Mouse (Mus musculus) lung, postnatal 14 days (tissue): ENCODE results near the gene Dnase1l3.

Experiments
- DNase-seq: peaks from one replicate; pipeline ENCODE4 v3.0.0; 2021

The Dnase1l3 gene

DNA sequence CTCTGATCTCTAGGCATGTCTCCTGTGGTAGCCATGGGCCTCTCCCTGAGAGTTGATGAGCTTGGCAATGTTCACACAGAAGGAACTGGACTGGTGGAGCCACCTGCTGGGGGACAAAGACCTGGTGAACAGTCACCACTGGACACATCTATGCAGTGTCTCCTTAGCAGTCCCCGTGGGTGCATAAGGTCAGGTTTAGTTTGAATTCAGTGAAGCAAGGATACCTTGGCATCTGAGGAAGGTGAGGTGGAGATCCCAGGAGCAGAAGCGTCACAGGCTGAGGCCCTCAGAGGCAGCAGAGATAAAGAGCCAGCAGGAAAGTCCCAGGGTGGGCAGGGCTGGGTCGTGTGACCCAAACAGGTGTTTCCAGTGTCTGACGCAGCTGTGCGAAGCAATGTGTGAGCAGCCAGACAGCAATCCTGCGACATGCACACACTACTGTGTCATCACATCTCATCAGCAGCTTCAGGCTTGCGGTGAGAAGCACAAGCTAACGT lies at the start of gene Dnase1l3:
Gene Dnase1l3 (minus strand): TSS at position 303 of the 497 bp plus-strand sequence.
- DNase-seq, result peak; percentile 62

DNA sequence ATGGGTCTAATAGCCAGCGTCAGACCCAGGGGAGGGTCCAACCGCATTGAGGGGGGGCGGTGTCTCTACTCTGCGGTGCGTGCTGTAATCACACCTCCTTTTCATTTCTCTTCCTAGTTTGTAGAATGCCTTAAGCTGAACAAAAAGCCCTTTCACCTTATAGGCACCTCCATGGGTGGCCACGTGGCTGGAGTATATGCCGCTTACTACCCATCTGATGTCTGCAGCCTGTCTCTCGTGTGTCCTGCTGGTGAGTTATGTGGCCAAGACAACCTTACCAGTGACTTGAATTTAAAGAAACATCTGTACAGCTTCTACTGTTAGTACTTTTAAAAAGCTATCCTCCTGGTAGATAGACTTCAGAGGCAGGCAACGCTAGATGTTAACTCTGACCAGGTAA lies 48.2 kb upstream of the Dnase1l3 start:
- no peak for DNase-seq

DNA sequence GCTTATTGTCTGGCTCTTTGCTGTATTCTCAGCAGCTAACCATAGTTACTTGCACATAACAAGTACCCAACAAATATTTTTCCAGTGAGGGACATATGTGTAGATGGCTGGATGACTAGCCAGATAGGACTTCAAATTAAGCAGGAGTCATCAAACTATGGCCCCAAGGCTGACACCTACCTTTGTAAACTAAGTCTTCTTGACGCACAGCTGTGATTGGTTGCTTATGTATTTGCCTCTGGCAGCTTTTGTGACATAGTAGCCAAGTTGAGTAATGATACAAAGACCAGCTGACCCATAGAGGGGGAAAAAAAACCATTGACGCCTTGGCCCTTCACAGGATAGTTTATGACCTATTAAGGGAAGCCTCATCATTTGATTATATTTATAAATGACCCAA lies 47.7 kb upstream of the Dnase1l3 start:
- DNase-seq, result no peak

DNA sequence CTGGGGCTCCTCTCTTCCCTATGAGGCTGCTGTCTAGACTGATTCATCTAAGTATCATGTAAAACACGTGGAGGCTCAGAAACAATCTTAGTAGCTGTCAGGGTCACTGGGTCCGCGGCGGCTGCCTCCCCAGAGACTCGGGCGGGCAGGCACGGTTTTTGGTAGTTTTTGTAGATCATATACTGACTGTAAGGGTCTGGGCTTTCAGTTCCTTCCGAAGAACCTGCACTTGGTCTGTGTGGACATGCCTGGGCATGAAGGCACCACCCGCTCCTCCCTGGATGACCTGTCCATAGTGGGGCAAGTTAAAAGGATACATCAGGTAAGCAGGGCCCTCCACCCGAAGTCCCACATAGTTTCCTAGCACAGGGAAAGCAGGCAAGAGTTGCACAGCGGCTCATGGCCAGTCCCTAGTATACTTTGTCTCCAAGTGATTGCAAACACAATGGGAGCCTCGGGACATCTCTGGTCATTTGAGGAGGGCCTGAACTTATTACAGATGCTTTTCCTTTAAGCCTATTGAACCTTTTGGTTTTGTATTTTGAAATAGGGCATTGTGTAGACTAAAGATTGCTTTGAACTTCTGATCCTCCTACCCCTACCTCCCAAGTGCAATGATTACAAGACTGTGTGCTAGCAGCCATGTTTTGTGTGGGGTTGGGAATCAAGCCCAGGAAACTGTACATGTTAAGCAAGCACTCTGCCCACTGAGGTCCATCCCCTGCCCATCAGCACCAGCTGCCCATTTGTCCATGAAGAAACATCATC lies 46.7 kb upstream of the Dnase1l3 start:
- no peak for DNase-seq

DNA sequence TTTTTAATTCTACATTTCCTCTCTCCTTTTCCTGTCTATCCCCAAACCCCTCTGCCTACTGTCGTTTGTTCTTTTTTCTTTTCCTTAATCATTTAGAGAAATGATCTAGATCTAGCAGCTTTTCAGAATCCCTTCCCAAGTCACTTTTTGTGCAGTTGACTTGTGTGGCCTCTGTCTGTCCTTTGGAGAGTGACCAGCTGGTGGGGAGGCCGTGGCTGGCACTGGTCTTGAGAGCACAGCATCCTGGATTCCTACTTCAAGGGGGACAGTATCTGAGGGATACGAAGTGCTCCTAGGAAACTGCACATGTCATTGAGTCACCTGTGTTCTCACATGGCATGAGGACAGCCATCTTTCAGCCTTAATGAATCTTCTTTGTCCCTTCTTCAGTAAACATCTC lies 45.8 kb upstream of the Dnase1l3 start:
- no peak for DNase-seq

DNA sequence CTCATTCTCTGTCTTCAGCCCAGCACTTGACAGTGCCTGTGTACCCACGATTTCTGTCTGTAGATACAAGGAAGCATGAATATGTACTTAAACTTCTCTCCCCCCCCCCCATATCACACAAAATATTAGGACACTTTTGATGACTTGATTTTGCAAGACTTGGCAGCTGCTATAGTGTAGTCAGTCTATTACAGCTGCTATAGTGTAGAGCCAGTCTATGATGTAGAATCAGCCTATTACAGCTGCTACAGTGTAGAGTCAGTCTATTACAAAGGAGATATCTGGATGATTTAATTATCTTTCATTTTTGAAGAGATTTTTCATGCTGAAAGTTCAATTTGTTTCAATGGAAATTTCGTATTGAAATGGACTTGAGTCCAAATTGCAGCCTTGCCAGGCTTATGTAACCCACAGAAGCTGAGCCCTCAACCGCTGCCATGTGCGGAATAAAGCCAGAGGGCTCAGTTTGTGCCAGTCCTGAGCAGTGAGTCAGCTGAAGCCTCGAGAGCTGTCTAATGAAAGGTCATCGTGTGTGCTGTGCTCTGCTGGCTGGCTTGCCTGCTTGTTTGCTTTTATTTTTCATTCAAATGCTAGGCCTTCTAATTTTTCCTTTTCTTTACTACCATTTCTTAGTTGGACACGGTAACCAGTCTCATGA lies 44.5 kb upstream of the Dnase1l3 start:
- peak; percentile 15 for DNase-seq

DNA sequence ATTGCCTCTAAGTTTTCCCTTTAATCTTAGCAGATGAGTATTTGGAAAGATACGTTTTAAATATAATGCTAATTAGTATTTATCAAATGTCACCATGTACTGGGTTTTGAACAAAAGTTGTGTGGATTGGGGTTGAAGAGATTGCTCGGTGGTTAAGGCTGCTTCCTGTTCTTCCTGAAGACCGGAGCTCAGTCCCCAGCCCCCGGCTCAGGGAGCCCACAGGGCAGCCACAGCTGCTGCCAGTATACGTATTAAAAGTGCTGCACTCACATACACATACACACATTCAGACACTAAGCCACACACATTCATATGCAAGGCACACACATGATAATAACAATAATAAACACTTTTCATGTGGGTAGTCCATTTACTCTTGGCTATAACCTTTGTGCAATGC lies 43.8 kb upstream of the Dnase1l3 start:
- no peak for DNase-seq

DNA sequence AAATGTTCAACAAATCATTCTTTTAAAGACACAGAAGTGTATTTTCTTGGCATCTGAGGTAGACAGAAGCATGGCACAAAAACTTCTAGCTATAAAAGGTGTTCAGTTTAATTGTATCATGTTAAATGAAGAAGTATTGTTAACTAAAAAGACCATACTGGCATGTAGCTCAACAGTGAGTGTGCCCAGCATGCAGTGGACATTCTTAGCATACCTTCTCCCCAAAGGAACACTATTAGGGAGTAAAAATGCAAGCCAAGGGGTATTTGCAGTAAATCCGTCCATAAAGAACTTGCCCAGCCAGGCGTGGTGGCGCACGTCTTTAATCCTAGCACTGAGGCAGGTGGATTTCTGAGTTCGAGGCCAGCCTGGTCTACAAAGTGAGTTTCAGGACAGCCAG lies 42.0 kb upstream of the Dnase1l3 start:
- no peak for DNase-seq

DNA sequence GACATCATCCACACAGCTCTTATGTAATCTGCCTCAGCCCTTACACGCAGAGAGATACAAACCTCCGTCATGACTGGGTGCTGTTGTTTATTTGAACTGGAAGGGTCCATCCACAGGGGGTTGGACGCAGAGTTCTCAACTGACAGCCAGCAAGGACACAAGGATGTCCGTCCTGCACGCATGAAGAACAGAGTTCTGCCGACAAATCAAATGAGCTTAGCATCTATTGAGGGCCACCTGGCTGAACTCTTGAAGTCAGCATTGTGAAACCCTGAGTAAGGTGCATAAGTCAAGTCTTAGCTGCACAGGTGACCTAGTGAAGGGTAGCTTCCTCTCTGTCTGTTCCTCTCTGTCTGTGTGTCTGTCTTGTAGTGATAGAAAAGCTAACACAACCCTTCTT lies 41.6 kb upstream of the Dnase1l3 start:
- no peak for DNase-seq

DNA sequence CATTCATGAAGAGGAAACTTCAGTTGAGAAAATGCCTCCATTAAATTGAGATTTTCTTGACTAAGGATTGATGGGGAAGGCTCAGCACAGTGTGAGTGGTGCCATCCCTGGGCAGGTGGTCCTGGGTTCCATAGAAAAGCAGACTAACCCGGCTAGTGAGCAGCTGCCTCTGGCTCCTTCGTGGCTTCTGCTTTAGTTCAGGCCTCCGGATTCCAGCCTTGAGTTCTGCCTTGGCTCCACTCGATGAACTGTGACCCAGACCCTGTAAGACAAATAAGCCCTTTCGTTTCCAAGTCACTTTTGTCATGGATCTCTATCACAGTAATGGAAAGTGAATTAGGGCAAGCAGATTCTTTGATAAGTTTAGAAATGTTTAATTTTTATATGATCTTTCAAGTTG lies 40.2 kb upstream of the Dnase1l3 start:
- DNase-seq, result no peak

DNA sequence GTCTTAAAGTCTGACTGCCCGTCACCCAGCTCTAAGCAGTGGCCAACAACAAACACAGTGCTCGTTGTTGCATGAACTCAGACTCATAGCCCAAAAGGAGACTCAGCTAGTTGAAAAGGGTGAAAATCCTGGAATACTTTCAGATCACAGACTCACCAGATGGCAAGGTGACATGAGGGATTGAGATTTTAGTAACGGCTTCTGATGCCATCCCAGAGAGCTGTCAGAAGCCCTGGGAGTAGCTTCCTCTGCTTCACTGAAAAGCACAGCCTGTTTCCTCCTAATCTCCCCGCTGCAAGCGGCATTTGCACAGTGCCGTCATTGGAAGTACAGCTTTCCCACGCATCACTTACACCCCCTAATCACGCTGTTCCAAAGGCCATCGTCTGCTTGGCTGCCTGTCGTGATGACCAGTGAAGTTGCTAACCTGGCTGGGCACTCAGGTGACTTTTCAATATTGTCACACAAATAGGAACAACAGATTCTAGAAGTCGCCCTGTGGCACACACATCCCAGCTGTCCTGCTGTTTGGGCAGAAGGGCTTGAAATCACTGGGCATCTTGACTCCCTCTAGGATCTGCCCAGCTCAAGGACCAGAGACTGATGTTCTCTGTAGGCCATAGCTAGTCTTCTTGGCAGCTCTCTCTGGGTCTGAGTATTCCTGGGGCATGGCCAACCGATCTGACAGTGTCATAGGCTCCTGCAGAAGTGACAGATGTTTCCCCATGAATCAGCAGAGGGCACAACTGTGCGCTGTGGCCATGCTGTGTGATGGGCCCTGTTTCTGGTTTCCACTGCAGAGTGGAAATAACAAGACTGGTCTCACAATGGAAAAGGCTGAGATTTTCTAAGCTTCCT lies 37.9 kb upstream of the Dnase1l3 start:
- no peak for DNase-seq

DNA sequence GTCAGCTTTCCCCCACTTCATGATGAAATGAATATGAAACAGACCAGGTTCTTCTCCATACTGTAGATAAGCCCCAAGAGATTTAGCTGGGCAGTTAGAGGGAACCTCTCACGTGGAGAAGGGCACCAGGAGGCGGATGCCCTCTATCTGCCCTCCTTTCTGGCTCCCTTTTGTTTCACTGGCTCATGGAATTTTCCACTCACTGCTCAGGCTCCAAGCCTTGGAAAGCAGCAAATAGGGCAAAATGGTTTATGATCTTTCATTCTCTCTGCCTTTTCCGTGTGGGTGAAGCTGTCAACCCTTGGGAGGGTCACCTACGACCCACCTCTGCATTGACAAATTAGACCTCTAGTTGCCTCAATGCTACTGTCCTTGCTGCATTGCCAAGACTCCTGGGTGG lies 36.2 kb upstream of the Dnase1l3 start:
- DNase-seq, result no peak

DNA sequence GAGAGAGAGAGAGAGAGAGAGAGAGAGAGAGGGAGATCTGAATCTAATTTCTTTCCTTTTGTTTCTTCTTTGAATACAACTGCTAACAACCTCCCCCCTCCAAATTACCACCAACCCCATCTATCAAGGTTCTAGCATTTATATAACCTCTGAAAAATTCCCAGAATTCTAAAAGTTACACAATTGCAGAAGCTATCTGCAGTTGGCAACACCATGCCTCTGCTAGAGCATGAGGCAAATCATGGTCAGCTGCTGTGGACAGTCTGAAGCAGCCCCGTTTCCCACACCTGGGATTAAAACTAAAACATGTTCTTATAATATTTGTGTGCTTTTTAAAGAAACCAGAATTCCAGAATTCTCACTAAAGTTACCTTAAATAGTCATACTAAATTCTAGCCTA lies 35.4 kb upstream of the Dnase1l3 start:
- DNase-seq, result no peak

DNA sequence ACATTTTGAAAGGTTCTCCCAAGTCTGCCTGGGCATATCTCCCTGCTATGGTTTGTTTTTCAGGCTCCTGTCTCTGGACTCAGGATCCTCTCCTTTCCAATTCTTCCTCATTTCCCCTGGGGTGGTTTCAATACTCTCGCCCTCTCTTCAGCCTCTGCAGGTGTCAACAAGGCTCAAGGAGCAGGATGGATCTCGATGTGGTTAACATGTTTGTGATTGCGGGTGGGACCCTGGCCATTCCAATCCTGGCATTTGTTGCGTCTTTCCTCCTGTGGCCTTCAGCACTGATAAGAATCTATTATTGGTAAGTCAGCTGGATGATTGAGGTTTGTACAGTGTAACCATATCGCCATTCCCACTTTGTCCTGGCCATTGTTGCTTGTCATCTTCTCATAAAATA lies 33.7 kb upstream of the Dnase1l3 start:
- no peak for DNase-seq

DNA sequence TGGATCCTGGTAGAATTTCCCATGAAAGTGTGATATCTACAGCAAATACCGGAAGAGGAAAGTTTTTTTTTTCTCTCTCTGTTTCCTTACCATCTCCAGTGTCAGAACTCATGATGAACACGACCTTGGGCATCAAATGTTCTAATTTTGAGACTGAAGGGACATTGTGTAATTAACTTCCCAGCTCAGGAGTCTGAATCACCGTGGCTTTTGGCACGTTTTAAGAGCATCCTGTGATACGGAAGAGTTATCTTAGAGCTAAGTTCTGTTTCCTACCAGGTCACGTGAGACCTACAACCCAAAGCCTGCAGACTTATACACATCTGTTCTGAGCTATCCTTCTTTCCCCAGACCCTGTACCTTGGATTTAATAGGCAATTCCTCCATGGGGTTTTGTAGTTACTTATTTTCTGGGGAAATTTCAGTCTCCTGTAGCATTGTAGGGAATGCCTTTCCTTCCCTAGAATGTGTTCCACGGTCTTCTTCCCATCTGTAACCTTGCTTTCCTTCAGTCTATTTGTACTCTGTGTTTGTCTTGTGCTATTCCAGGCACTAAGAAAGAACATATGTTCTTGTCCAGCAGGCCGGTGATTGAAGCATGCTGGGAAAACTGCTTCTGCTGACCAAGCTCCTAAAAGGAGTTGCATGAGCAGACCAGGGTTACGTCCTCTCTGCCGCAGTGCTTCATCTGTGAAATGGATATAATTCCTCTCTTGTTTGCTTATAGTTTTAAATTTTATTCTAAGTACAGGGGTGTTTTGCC lies 32.6 kb upstream of the Dnase1l3 start:
- DNase-seq, result no peak

DNA sequence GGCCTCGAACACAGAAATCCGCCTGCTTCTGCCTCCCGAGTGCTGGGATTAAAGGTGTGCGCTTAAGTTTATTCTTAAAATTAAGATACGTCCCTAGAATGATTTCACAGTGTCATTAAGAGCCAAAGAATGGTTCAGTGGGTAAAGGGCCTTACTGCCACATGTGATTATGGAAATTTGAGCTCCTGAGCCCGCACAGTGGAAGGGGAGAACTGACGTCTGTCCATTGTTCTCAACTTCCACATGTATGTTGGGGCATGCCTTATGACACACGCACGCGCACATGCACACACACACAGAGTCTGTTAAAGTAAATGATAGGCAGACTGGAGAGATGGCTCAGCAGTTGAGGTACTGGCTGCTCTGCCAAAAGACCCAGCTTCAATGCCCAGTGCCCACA lies 30.6 kb upstream of the Dnase1l3 start:
- DNase-seq, result no peak

DNA sequence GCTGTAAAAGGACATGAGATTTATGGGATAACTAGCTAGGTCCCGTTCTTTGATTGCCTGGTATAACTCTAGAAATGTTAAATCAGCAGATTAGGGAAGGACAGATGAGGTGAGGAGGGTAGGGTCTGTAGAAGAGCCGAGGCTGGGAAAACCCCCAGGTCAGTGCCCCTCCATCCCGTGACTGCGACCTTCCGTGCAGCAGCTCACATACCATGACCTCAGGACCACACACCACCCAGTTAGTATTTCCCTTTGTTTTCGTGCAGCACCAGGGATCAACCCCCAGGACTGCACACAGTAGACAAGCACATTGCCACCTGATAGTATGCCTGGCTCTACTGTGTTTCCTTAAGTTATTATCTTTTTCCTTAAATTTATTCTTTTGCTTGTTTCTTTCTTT lies 30.1 kb upstream of the Dnase1l3 start:
- no peak for DNase-seq

DNA sequence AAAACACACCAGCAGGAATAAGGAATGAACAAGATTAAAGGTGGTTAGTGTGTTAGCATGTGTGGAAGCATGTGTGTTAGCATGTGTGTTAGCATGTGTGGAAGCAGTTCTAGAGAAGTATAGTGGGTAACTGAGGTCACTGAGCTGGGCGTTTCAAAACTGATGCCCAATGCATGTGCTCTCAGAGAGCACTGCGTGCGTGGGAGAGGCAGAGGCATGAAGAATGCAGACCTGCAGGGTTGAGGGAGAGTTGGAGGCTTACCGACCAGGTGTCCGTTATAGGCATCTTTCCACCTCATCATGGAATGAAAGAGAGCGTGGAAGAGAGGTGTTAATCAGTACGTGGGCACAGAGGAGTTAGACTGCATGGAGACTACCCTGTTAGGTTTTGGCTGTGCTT lies 26.2 kb upstream of the Dnase1l3 start:
- no peak for DNase-seq

DNA sequence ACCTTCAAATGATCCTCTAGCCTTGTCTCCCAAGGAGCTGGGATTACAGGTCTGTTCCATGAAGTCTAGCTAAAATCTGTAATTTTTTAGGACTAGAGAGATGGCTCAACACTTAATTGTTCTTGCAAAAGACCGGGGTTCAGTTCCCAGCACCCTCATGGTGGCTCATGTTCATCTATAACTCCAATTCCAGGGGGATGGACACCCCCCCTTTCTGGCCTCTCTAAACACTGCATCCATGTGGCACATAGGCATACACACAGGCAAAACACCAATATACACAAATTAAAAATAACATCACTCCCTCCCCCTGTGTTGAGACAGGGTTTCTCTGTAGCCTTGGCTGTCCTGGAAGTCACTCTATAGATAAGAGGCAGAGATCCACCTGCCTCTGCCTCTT lies 25.6 kb upstream of the Dnase1l3 start:
- DNase-seq, result no peak

DNA sequence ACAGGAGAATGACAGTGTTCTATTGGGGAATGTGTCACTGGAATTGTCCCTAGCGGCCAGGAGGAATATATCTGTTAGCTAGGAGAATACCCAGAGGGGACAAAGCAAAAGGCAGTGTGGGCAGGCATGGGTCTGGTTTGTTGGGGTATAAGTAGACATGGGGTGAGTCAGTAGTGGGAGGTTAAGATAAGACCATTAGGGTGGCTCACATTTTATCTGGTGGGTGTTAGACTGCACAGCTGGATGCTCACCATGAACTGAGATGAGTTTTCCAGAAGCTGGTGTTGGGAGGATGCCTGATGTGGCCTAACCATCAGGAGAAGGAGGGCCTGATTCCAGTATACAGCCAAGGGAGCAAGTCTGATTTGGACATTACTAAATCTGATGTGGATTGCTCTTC lies 22.6 kb upstream of the Dnase1l3 start:
- DNase-seq, result no peak

DNA sequence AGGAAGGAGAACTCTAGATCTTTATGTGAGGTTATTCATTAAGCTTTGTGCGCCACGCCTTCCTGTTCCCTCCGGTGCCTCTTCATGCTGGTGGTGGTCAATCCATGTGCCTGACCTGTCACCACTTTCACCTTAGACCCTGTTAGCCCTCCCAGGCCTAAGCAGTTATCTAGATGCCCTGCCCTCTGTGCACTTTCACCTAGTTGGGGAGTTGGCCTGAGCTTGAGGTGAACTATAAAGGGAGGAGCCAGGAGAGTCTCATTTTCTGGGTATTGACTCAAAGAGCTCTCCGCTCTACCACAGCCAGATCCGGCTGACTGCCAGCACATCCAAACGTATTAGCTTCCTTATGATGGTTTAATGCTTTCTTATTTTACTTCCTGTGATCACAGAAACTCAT lies 21.9 kb upstream of the Dnase1l3 start:
- DNase-seq, result no peak

DNA sequence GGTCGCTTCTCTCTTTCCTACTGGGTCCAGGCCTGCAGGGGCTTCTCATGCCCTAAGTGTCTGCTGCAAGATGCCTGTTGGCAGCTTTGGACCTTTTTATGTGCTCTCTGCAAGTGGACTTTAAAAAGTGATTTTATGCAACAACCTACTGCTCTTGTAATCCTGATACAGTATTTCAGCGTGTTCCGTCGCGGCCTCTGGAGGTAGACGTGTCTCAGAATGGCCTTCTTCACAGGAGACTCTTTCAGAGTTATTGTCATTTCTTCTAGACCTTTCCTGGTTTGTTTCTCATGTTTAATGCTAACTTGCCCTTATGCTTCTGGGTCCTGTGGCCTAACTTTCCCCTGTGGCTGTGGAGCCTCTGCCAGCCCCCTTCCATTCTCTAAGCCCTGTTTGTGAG lies 21.4 kb upstream of the Dnase1l3 start:
- no peak for DNase-seq

DNA sequence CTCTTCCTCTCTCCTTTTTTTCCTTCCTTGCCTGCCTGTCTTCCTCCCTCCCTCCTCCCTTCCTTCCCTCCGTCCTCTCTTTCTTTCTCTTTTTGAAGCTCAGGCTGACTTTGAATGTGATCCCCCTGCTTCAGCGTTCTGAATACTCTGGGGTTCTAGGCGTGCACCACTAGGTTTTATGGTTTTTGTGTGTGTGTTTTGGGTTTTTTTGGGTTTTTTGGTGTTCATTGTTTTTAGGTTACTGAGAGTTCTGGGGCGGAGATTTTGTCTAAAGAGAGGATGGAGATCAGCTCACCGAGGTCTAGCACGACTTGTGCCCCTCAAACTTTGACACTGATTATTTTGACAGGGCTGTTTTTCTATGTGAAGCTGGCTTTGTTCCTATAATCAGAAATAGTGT lies 17.6 kb upstream of the Dnase1l3 start:
- DNase-seq, result no peak
